Mouse (Mus musculus): ENCODE measurements around the gene Nubp1. TPM values are rescaled to one million over a fixed set of nuclear protein-coding genes. Genes with fewer than 3 reads are reported as not detected.

The Nubp1 gene
- 10 to 100 TPM; 13.0 to 13.7 TPM for total RNA-seq (2021)
- long read RNA-seq, experiment 1, transcript Nubp1-201 (11 exons, 2,121 nt) = major isoform, 25 of 35 reads
- long read RNA-seq, experiment 1, partial matches to known transcripts = 3 of 35 reads
- long read RNA-seq, experiment 1, other reads (novel, unspliced or antisense) = 7 of 35 reads
- long read RNA-seq, experiment 2, transcript Nubp1-201 (11 exons, 2,121 nt) = major isoform, 27 of 32 reads
- long read RNA-seq, experiment 2, partial matches to known transcripts = 2 of 32 reads
- long read RNA-seq, experiment 2, other reads (novel, unspliced or antisense) = 3 of 32 reads

GRCm38 (mm10) chr16:10411764-10412746 is at the start of gene Nubp1:
TSS of gene Nubp1 (plus strand) at chr16:10411948.
- DNase-seq (ENCODE audit: low spot score in 2 of 2) = peak; percentile 79 to 93

DNA sequence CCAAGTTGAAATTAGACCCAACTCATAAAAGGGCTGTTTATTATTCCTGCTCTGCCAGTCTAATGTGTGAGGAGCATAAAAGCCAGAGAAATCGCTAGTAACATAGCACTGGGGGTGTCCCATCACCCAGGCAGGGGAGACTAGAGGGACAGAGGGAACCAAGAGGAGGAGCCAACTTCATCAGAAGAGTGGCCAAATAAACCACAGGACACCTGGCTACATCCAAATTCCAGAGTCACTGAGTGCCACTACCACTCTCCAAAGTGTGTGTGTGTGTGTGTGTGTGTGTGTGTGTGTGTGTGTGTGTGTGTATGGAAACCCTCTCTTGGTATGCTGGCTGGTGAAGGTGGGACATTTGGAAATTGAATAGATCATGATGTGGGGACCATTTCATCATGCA is 48.7 kb upstream of the Nubp1 start:
- no peak for DNase-seq (ENCODE audit: low spot score in 2 of 2)

DNA sequence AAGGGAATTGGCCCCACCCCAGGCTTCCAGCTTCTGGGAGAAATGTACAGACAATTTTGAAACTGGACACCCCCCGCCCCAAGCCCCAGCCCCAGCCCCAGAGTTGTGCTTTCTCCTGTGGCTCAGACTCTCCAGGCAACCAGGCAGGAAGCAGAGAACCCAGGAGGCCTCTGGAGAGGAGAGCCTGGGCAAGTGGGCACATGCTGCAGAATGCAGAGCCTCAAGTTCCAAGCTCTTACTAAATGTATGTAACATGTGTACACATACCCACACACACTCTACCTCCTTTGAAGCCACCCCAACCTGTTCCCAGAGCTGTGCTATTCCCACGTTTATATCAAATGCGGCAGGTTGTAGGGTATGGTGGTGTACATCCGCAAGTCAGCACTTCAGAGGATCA is 46.0 kb upstream of the Nubp1 start:
- DNase-seq (ENCODE audit: low spot score in 2 of 2) = no peak

GRCm38 (mm10) chr16:10366240-10367217 is 45.2 kb upstream of the Nubp1 start:
- DNase-seq (ENCODE audit: low spot score in 2 of 2) = peak in 1 of 2 experiments; percentile 51

DNA sequence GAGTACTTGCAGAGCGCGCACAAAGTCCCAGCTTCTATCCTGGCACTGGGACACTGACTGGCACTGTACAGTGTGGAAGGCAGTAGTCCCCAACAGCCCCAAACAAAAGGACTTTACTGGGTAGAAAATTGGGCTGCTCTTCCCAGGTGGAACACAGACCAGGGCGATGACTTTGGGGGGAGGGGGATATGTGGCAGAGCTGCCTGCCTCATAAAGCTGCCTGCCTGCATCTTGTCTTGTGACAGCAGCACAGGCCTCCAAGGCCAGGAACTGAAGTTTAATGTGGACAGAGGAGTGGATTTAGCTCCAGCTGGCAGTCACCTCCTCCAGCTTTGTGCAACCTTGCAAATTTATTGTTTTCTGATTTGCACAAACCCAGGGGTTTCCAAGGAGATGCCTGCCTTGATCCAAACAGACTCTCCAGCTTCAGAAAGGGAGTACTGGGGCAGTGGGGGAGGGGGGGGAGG is 42.2 kb upstream of the Nubp1 start:
- peak in 1 of 2 experiments; percentile 28 for DNase-seq (ENCODE audit: low spot score in 2 of 2)

- no peak for DNase-seq (ENCODE audit: low spot score in 2 of 2)
Observed at GRCm38 (mm10) chr16:10369996-10370395, 41.8 kb upstream of the Nubp1 start.

GRCm38 (mm10) chr16:10372372-10372771 is 39.4 kb upstream of the Nubp1 start:
- no peak for DNase-seq (ENCODE audit: low spot score in 2 of 2)

GRCm38 (mm10) chr16:10374254-10375011 is 37.3 kb upstream of the Nubp1 start:
- DNase-seq (ENCODE audit: low spot score in 2 of 2) = peak in 1 of 2 experiments; percentile 41

- no peak for DNase-seq (ENCODE audit: low spot score in 2 of 2)
Observed at GRCm38 (mm10) chr16:10377286-10377685, 34.5 kb upstream of the Nubp1 start.

DNA sequence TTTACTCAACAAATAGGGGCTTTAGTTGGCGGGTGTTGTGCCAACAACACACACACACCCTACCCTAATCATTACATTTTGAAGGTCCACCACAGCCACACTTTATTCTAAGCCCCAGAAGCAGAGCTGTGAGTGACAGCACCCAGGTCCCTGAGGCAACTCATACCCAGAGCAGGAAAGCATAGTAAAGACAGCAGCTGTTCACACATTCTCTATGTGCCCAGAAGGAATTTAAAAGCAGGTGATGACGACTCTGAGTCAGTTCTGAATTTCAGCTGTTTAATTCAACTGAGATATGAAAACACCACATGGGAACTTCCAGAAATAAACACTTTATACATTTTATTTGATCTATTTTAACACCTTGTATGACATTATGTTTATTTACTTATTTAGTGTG is 32.2 kb upstream of the Nubp1 start:
- DNase-seq (ENCODE audit: low spot score in 2 of 2) = no peak

DNA sequence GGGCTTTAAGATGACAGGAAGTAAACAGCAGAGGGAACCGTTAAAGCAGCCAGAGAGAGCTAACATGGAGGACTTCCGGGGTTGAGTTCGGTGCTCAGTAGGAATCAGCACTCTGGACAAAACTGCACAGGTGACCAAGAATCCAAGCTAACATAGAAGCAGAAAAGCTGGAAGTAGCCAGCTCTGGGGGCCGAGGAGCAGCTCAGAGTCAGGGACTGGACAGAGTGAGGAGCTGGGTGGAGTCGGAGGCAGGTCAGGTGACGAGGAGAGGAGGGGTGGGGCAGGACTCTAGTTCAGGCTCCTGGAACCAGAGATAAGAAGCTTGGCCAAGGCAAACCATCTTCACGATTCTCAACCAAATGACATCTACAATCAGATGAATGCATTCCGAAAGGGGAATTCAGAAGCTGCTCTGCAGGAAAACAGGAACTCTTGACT is 27.7 kb upstream of the Nubp1 start:
- DNase-seq (ENCODE audit: low spot score in 2 of 2) = no peak

DNA sequence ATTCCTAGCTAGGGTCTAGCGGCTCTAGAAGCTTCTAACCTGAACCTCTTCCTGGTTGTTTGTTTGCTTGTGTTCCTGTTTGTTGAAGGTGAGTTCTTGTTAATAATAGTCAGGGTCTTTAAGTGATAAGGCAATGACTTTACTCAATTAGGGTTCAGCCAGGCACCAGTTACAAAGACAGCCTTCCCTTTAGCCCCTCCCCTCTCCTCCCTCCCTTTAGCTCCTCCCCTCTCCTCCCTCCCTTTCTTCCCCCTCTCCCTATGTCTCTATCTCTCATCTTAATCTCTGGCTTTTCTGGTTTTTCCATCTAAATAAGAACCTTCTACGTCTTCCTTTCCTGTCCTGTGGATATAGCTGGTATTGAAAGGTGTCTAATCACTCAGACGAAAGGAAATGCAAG is 27.2 kb upstream of the Nubp1 start:
- no peak for DNase-seq (ENCODE audit: low spot score in 2 of 2)

GRCm38 (mm10) chr16:10385261-10385660 is 26.5 kb upstream of the Nubp1 start:
- DNase-seq (ENCODE audit: low spot score in 2 of 2) = no peak

- DNase-seq (ENCODE audit: low spot score in 2 of 2) = no peak
Observed at GRCm38 (mm10) chr16:10388634-10389365, 22.9 kb upstream of the Nubp1 start.

DNA sequence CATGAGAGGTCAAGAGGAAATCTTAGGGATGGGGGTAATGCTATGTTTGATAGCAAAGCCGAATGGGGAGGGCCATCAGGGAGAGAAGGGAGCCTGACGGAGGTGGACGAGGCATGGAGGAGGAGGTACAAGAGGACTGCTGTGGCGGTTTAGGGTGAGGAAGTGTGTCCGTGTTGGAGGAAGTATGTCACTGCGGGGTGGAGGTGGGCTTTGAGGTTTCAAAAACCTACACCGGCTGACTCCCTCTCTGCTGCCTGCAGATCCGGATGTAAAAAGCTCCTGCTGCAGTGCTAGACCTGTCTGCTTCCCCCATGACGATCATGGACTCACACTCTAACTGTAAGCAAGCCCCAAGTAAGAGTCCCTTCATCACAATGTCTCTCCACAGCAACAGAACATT is 19.2 kb upstream of the Nubp1 start:
- DNase-seq (ENCODE audit: low spot score in 2 of 2) = no peak

- peak; percentile 40 to 63 for DNase-seq (ENCODE audit: low spot score in 2 of 2)
Observed at GRCm38 (mm10) chr16:10394699-10395540, 16.8 kb upstream of the Nubp1 start, which contains the start of gene Tekt5. TSS of gene Tekt5 (minus strand) at chr16:10395490.

DNA sequence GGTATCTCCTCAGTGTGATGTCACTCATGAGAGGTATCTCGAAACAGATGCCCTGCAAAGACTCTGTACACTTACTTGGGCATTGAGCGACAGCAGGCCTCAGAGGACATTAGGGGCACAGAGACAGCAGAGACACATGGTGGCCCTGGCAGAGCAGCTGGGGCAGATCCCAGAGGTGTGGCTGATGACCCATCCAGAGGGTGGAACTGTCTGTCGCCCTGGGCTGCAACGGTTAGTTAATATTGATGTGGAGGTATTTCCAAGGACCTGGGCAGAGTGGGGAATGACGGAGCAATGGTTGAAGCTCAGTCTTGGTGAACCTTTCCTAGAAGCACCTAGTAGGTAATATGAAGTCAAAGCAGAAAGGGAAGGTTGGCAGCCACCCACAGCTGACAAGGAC is 13.0 kb upstream of the Nubp1 start:
- no peak for DNase-seq (ENCODE audit: low spot score in 2 of 2)

DNA sequence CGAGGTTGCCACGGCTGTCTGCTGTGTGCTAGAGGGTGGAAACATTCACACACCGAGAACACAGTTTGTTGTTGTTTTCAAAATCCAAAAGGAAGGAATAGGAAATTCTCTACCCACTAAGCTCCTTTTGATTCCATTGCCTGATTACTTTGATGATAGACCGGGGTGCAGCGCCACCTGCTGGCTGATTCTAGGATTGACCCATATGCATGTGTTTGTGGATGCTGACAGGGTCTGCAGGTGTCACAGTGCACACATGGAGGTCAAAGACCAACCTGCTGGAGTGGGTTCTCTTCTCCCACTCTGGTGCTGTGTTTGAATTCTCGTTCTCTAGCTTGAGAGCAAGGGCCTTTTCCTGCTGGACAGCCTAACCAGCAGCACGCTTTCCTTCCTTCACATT is 12.6 kb upstream of the Nubp1 start:
- peak; percentile 67 to 78 for DNase-seq (ENCODE audit: low spot score in 2 of 2)
